Mouse (Mus musculus) heart, adult 2 months (tissue): ENCODE measurements around the gene Entpd7. TPM values are rescaled to one million over a fixed set of nuclear protein-coding genes. Genes with fewer than 3 reads are reported as not detected.

Experiments
- DNase-seq, 2 experiments: peaks; one replicate each; pipeline ENCODE4 v3.0.0; 2021
- H3K27ac ChIP-seq: fragments of 200-600 bp; 2 replicates; pipeline ENCODE4 v1.8.1; 2022
- H3K27me3 ChIP-seq: fragments of 200-500 bp; 2 replicates; pipeline ENCODE4 v1.6.1; 2012; ENCODE audit warnings: mild to moderate bottlenecking, low read length, inconsistent platforms, mixed read lengths; ENCODE audit not compliant: control insufficient read depth, insufficient read depth
- H3K36me3 ChIP-seq: fragments of 200-500 bp; 2 replicates; pipeline ENCODE4 v1.6.1; 2012; ENCODE audit warnings: low read length, inconsistent platforms; ENCODE audit not compliant: control insufficient read depth, insufficient read depth
- H3K4me1 ChIP-seq: fragments of 200-500 bp; 2 replicates; pipeline ENCODE4 v1.6.1; 2011; ENCODE audit warnings: low read length; ENCODE audit not compliant: control insufficient read depth, insufficient read depth
- H3K4me3 ChIP-seq: fragments of 200-600 bp; 2 replicates; pipeline ENCODE4 v1.8.1; 2022
- H3K79me2 ChIP-seq: fragments of 200-500 bp; replicated peaks from 2 replicates; pipeline ENCODE4 v1.6.1; 2012; ENCODE audit warnings: mild to moderate bottlenecking, inconsistent platforms, low read length, moderate library complexity, mixed read lengths; ENCODE audit not compliant: control insufficient read depth, insufficient read depth
- H3K9ac ChIP-seq: fragments of 200-500 bp; 2 replicates; pipeline ENCODE4 v1.6.1; 2012; ENCODE audit warnings: low read depth, mild to moderate bottlenecking, control low read depth, inconsistent platforms, low read length, mixed read lengths
- CTCF ChIP-seq: fragments of 200-600 bp; IDR thresholded peaks from 2 replicates; pipeline ENCODE4 v1.8.1; 2022; ENCODE audit warnings: antibody characterized with exemption, mild to moderate bottlenecking, moderate library complexity
- EP300 ChIP-seq: fragments of 200-500 bp; IDR thresholded peaks from 2 replicates; pipeline ENCODE4 v1.6.1; 2011; ENCODE audit warnings: low read depth, low read length, control low read depth; ENCODE audit not compliant: insufficient read depth
- POLR2A ChIP-seq: fragments of 200-500 bp; IDR thresholded peaks from 2 replicates; pipeline ENCODE4 v1.6.1; 2011; ENCODE audit warnings: mild to moderate bottlenecking, low read depth, low read length, control low read depth; ENCODE audit not compliant: insufficient read depth
- WGBS: fragments of 180-500 bp; shearing (Covaris S2); methylation state at CpG from one replicate; pipeline ENCODE4 v1.1.7; 2018; 5-methylcytosine and 5-hydroxymethylcytosine counted together
- intact Hi-C: fragments of 180-260 bp; cut with DNase I; formaldehyde crosslinking; loops from one replicate; pipeline ENCODE4 v1.15.1; 2025
- polyA plus RNA-seq: library from polyadenylated mRNA; depleted of rRNA; stranded (reverse); fragments of >200 nt; gene quantifications from 2 replicates; pipeline ENCODE4 v1.2.3, GENCODE M21; 2012
- total RNA-seq, 2 experiments: library from RNA; stranded (reverse); gene quantifications; 2 replicates each; pipeline ENCODE4 v1.2.3; 2021

Entpd7 gene
- total and polyA plus RNA-seq, 3 experiments = 1.8 to 2.9 (median 2.6) TPM

DNA sequence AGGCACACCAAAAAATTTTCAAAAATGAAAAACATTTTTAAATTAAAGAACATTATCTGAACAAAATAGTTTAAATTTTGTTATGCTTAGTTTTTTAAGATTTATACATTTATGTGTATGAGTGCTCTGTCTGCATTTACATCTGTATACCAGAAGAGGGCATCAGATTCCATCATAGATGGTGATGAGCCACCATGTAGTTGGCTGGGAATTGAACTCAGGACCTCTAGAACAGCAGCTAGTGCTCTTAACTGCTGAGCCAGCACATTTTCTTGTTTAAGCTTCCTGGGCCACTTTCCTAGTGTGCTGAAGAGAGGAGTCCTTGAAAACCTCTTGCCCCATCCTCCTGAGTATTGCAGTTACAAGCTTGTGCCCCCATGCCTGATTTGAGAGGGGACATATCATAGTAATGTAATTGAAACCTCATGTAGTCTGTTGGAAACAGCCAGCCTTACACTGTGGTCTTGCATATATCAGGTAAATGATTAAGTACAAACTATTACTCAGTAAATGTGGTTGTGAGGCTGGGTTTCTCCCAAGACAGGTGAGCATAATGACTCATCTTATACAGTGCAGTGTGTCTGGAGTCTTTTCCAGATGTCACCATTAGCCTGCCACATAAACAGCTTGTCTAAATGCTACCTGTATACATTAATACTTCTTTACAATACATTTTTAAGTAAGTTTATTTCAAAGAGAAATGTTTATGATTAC lies 72.2 kb downstream of the Entpd7 start:
- Histone ChIP-seq H3K9ac (no peak overlapping the region), H3K36me3 (no peaks in the 10 kb centered on the region), H3K27me3 (no peaks in the 10 kb centered on the region), H3K79me2 (no peaks in the 10 kb centered on the region), H3K4me3 (no peak overlapping the region), H3K4me1 (no peaks in the 10 kb centered on the region), H3K27ac (no peak overlapping the region)
- no peak for TF ChIP-seq EP300
- TF ChIP-seq CTCF = peak; percentile 37
- DNase-seq = no peak
- intact Hi-C loops = loop anchor here (5.0 kb wide), 1 partner anchor 129 kb away; no protein-coding TSS in a partner anchor

DNA sequence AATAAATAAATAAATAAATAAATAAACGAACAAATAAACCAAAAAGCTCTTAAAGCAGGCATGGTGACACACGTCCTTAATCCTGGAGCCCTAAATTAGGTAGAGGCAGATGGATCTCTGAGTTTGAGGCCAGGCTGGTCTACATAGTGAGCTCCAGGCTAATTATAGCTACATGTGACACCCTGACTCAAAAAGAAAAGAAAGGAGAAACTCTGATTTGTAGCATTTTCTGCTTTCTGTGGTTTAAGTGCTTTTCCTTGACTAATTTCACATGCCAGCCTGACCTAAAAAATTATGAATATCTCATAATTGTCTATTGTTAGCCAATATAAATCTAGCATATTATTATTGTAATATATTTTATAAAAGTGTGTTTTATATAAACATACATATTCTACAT lies 72.9 kb downstream of the Entpd7 start:
- WGBS = 82% methylated on average over 2 of the region's 2 CpGs
- no peak for TF ChIP-seq POLR2A
- no peak for TF ChIP-seq EP300
- no peak for TF ChIP-seq CTCF
- H3K79me2 ChIP-seq = no peaks in the 10 kb centered on the region
- H3K27ac ChIP-seq = no peak overlapping the region
- DNase-seq = no peak
- H3K36me3 ChIP-seq = no peaks in the 10 kb centered on the region
- H3K4me1 ChIP-seq = no peaks in the 10 kb centered on the region
- H3K4me3 ChIP-seq = no peak overlapping the region
- H3K9ac ChIP-seq = no peak overlapping the region
- H3K27me3 ChIP-seq = no peaks in the 10 kb centered on the region
- intact Hi-C loops = loop anchor here (5.0 kb wide), 1 partner anchor 130 kb away; no protein-coding TSS in a partner anchor

DNA sequence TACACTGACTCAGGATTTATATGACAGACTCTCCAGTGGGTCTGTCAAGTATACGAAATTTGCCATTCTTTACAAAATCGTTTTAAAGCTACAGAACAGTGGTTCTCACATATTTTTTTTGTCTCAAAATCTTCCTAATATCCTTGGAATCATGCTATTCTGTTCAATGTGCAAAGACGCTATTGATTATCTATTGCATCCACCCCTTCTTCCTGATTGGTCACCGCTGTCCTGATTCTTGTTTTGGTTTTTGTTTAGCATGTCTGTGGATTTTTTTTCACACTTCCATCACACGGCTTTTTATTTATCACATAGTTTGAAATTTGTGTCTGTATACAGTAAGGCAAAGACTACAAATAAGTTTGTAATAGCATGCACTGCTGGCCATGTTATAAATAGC lies 77.0 kb downstream of the Entpd7 start:
- no peaks in the 10 kb centered on the region for H3K4me1 ChIP-seq
- no peaks in the 10 kb centered on the region; the same call in 1 of the 2 replicates for H3K36me3 ChIP-seq
- no peaks in the 10 kb centered on the region for H3K27me3 ChIP-seq
- no peaks in the 10 kb centered on the region for H3K79me2 ChIP-seq
- WGBS = 84% methylated on average over 5 of the region's 5 CpGs
- no peak overlapping the region for H3K9ac ChIP-seq
- no peak overlapping the region for H3K27ac ChIP-seq
- no peak for DNase-seq
- TF ChIP-seq CTCF = no peak
- TF ChIP-seq POLR2A = no peak
- no peak for TF ChIP-seq EP300
- intact Hi-C loops = no loop called here
- no peak overlapping the region for H3K4me3 ChIP-seq

GRCm38 (mm10) chr19:43767549-43768322 lies 78.3 kb downstream of the Entpd7 start:
- no peaks in the 10 kb centered on the region for H3K4me1 ChIP-seq
- TF ChIP-seq EP300 = no peak
- TF ChIP-seq CTCF = no peak
- no peak for TF ChIP-seq POLR2A
- 86% methylated on average over 9 of the region's 9 CpGs for WGBS
- no peaks in the 10 kb centered on the region for H3K79me2 ChIP-seq
- intact Hi-C loops = no loop called here
- no peak overlapping the region for H3K27ac ChIP-seq
- no peaks in the 10 kb centered on the region; the same call in 1 of the 2 replicates for H3K36me3 ChIP-seq
- no peak overlapping the region for H3K9ac ChIP-seq
- DNase-seq = no peak
- no peak overlapping the region for H3K4me3 ChIP-seq
- no peaks in the 10 kb centered on the region for H3K27me3 ChIP-seq

DNA sequence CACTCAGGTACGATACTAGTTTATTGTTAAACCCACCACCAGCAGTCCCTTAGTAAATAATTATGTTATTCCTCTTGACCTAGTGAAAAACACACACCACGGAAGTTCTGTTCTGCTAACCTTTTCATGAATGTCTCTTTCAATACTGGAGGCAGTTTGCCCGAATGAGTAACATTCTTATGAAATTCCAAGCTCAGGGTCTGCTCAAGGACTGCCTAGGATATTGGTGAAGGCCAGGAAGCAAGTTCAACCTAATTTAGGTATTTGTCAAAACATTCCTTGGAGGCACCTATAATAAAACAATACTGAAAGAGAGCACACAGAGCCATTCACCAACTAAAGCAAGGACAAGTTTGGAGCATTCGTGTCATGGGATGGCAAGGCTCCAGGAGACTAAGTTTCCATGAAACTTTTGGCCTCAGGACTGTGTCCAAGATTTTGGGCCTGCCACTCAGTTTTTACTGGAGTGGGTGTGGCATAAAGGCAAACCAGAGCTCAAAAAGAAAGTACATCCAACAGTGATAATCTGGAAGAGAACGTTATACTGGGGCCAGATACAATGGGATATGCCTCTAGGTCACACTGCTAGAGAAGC lies 80.0 kb downstream of the Entpd7 start:
- intact Hi-C loops = no loop called here
- WGBS = 69% methylated on average over 5 of the region's 5 CpGs

DNA sequence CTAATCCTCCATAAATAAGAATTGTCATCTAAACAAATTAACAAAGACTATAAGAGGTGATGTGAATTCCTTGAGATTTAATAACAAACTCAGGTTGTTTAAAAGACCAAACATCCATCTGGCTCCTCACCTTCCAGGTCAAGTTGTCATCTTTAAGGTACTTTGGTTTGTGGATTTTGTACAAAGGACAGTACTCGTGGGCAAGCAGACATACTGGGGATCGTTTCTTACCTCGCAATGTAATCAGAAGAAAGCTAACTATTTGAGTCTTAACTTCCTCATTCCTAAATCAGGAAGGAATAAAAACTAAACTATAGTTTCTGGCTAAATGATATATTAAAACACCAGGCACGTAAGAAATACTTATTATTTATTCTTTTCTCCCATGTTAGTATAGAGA lies 81.1 kb downstream of the Entpd7 start:
- Histone ChIP-seq H3K9ac (no peak overlapping the region), H3K36me3 (no peaks in the 10 kb centered on the region; the same call in 1 of the 2 replicates), H3K4me3 (no peak overlapping the region), H3K79me2 (no peaks in the 10 kb centered on the region), H3K27ac (no peak overlapping the region), H3K4me1 (no peaks in the 10 kb centered on the region), H3K27me3 (no peaks in the 10 kb centered on the region)
- intact Hi-C loops = no loop called here
- 84% methylated on average over 4 of the region's 4 CpGs for WGBS
- no peak for DNase-seq
- TF ChIP-seq POLR2A (no peak), CTCF (no peak), EP300 (no peak)

More for the DNA sequence above, 80.0 kb downstream of the Entpd7 start:
- Histone ChIP-seq H3K9ac (no peak overlapping the region), H3K27me3 (no peaks in the 10 kb centered on the region), H3K79me2 (no peaks in the 10 kb centered on the region), H3K4me3 (no peak overlapping the region), H3K36me3 (no peaks in the 10 kb centered on the region; the same call in 1 of the 2 replicates), H3K4me1 (no peaks in the 10 kb centered on the region), H3K27ac (no peak overlapping the region)
- DNase-seq = no peak
- TF ChIP-seq POLR2A (no peak), CTCF (no peak), EP300 (no peak)
